Mouse (Mus musculus) v-Abl transformed pro-B cells (cell line): ENCODE results near the gene Aurkb.

ENCODE experiments used
- in situ Hi-C, 2 experiments: fragments of 400-800 bp; cut with MboI; formaldehyde crosslinking; loops; one replicate each; pipeline ENCODE4 v1.15.1; 2025; ENCODE audit not compliant: unreplicated experiment in 2 of 2

The Aurkb gene

DNA sequence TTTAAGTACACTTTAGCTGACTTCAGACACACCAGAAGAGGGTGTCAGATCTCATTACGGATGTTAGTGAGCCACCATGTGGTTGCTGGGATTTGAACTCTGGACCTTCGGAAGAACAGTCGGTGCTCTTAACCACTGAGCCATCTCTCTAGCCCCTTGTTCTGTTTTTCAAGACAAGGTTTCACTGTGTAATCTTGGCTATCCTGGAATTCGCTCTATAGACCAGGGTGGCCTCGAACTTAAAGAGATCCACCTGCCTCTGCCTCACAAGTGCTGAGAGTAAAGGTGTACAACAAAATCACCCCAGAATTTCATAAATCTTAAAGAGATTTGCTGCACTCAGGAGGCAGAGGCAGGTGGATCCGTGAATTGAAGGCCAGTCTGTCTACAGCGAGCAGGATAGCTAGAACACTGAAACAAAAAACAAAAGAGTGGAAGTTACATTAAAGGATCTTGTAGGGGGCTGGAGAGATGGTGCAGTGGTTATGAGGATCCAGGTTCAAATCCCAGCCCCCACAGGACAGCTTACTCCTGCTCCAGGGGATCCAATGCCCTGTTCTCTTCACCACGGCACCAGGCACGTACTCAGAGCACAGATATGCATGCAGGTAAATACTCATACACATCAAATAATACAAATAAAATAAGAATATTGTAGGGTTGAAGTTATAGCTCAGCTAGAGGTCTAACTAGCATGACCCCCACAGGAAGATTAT is 30.5 kb downstream of the Aurkb start:
- in situ Hi-C loops: no loop called here

GRCm38 (mm10) chr11:69076572-69076971 is 31.1 kb downstream of the Aurkb start:
- in situ Hi-C loops: no loop called here

DNA sequence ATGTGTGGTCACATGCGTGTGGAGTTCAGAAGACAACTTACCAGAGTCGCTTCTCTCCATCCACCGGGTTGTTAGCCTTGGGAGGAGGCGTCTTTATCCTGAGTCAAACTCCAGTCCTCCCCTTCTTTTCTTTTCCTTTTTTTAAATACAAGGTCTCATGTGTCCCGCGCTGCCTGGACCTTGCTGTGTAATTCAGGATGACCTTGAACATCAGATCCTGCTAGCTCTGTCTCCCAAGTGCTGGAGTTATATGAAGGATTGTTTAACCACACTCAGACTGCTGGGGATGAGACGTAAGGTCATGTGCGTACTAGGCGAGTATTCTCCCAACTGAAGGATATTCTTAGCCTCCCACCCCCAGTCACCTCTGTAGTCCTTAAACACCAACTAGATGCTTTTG is 31.9 kb downstream of the Aurkb start:
- in situ Hi-C loops: no loop called here

GRCm38 (mm10) chr11:69078041-69078440 is 32.6 kb downstream of the Aurkb start:
- in situ Hi-C loops: no loop called here

DNA sequence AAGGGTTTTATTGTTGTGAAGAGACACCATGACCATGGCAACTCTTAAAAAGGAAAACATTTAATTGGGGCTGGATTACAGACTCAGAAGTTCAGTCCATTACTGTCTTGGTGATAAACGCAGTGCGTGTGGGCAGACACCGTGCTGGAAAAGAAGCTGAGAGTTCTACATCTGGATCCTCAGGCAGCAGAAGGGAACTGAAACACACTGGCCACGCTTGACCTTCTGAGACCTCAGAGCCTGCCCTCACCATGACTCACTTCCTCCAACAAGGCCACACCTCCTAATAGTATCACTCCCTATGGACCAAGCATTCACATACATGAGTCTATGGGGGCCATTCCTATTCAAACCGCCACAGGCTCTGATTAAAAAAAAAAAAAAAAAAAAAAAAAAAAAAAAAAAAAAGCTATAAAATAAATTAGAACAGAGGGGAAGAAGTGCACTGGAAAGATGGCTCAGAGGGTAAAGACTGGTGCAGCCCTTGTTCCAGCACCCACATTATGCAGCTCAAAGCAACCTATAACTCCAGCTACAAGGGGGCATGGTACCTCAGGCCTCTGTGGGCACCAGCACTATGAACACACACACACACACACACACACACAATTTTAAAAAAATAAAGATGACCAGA is 33.5 kb downstream of the Aurkb start:
- in situ Hi-C loops: no loop called here

- in situ Hi-C loops: no loop called here
These were observed 34.8 kb downstream of the Aurkb start for GRCm38 (mm10) chr11:69080102-69080854.

DNA sequence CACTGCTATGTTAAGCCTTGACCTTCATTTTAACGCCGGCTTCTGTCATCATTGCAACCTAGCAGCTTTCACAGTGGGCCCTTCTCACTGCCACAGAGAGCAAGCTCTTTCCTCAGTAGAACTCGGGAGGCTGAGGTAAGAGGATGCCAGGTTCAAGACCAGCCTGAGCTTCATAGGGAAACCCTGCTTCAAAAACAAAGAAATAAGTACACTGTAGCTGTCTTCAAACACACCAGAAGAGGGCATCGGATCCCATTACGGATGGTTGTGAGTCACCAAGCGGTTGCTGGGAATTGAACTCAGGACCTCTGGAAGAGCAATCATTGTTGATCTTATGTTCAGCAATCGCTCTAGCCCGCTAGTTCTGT is 35.4 kb downstream of the Aurkb start:
- in situ Hi-C loops: no loop called here

- in situ Hi-C loops: no loop called here
These were observed 36.2 kb downstream of the Aurkb start for GRCm38 (mm10) chr11:69081613-69082012.

- in situ Hi-C loops: no loop called here
These were observed 40.2 kb downstream of the Aurkb start for GRCm38 (mm10) chr11:69085608-69086007.

- in situ Hi-C loops: no loop called here
These were observed 40.9 kb downstream of the Aurkb start for GRCm38 (mm10) chr11:69086390-69086789.

- in situ Hi-C loops: no loop called here
These were observed 41.6 kb downstream of the Aurkb start for GRCm38 (mm10) chr11:69087082-69087481.

DNA sequence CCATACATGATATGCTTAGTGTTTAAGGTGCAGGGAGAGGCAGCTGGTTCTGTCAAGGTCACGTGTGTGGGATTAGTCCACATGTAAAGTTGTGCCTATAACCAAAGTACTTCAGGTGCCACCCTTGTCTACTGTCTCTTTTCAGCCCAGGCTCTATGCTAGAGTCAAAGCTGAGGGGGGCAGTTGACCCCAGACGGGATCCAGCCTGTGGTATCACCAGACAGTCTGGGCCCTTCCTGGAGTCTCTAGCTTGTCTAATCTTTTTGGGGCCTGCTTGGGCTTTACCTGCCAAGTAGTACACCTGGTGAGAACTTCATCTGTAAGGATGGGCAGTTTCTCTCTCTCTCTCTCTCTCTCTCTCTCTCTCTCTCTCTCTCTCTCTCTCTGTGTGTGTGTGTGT is 42.1 kb downstream of the Aurkb start:
- in situ Hi-C loops: no loop called here

GRCm38 (mm10) chr11:69088103-69088855 is 42.8 kb downstream of the Aurkb start, which contains the start of gene Vamp2:
Gene Vamp2, plus strand, starts transcription at chr11:69088490.
- in situ Hi-C loops: no loop called here

DNA sequence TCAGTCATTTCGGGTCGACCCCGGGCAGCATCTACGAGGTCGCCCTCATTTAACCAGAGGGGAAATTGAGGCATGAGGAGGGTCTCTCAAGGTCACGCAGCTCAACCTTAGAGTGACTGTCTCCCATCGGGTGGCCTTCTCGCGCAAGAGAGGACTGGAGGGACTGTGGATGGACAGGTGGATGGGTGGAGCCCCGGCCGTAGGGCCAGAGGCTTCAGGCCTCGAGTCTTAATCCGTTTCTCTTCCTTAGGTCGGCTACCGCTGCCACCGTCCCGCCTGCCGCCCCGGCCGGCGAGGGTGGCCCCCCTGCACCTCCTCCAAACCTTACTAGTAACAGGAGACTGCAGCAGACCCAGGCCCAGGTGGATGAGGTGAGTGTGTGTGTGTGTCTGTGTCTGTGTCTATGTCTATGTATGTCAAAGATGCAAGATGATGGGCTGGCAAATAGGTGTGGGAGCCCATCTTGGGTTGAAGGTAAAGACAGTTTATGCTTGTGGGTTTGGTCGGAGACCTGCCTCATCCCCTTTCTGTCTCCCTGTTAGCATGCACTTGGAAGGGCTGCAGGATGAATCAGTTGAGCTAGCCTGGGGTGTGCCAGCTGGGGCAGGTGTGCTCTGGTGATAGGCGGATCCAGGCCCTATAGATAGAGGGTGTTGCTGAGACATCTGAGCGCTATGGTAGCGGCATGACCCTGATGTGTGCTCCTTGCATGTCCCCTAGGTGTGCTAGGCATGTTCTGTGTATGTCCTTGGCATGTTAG is 43.6 kb downstream of the Aurkb start:
- in situ Hi-C loops: no loop called here

- in situ Hi-C loops: no loop called here
These were observed 44.3 kb downstream of the Aurkb start for GRCm38 (mm10) chr11:69089616-69090290.

- in situ Hi-C loops: no loop called here
These were observed 44.9 kb downstream of the Aurkb start for GRCm38 (mm10) chr11:69090367-69090766.

- in situ Hi-C loops: no loop called here
These were observed 46.3 kb downstream of the Aurkb start for GRCm38 (mm10) chr11:69091566-69092385.

DNA sequence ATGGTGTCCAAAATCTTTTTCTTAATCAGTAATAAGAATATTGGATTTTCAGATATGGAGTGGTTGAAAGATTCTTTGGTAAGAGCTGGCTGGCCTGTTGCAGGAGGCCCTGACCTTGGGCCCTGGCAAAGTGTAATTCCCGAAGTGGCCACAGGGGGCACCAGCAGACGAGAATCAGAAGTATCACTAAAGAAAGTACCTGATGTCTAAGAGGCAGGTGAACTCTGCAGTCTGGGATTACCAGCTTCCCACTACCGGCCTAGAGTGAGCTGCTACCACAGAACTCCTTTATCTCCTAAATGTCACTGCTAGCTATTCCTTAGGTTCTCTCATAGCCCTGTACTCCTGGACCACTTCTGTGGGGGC is 46.9 kb downstream of the Aurkb start:
- in situ Hi-C loops: no loop called here

DNA sequence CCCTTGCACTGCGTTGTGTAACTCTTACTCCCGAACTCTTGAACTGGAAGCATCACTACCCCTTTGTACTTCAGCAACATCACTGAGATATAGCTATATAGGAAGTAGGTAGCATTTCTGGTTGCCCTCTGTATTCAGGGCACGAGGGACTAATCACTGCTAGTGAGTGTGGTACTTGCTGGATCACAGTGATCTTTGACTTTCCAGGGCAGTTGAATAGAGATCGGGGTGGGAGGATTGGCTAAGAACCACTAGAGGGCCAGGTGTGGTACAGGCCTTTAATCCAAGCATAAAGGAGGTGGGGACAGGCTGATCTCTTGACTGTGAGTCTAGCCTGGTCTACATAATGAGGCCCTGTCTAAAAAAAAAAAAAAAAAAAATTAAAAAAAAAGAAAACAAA is 47.4 kb downstream of the Aurkb start:
- in situ Hi-C loops: no loop called here
